10 mouse cellular contexts compared by ENCODE assay signal in genomic region chr11:23079936-23080794, GRCm38 (mm10).
DNase-seq lines count a peak whose midpoint lies in the region.
"Had no signal": no experiment of that assay in that cellular context is flagged by ENCODE, and none has a peak within 500 bp of the region (broad histone marks: within the 10 kb centered on the region; RNA-seq: fewer than 3 reads in every experiment).

No protein-coding gene starts in this region.

- DNase-seq in adrenal gland, postnatal 14 days: peak; percentile 8
- DNase-seq in adrenal gland, adult 18-20 months (ENCODE audit: low spot score in 2 of 2): no peak
- peak; percentile 57 for DNase-seq in kidney, postnatal 10 days
- no peak for DNase-seq in kidney, adult 11 months
- peak; percentile 45 for DNase-seq in 3T3-L1 (ENCODE audit: low read depth, low spot score)
- peak; percentile 8 for DNase-seq in adipocyte (ENCODE audit: low spot score)
- DNase-seq in thymus, postnatal 14 days: no peak
- no peak for DNase-seq in frontal cortex, adult 2 months (ENCODE audit: extremely low spot score in 1 of 2, low spot score in 1 of 2)
- DNase-seq: forebrain, postnatal 0 days; right cerebral cortex, postnatal 4 days had no signal

Comparison
In these comparisons a context has a peak if more than half of its experiments do, and no peak if none do; other contexts are left out.
1. DNase-seq: peak in adrenal gland, postnatal 14 days (single experiment), kidney, postnatal 10 days (single experiment), 3T3-L1 (single experiment) and adipocyte (single experiment); none in adrenal gland, adult 18-20 months (0 of 2), kidney, adult 11 months (single experiment), thymus, postnatal 14 days (single experiment) and frontal cortex, adult 2 months (0 of 2).